Mouse (Mus musculus) spleen, adult 18-20 months (tissue): ENCODE results near the gene Ddn.
A peak's percentile ranks its signal among the peaks of the same experiment; 100 is the strongest.

Source experiments
- DNase-seq, 2 experiments: peaks; one replicate each; pipeline ENCODE4 v3.0.0; 2022; ENCODE audit warnings: mixed read lengths in 2 of 2

The Ddn gene

DNA sequence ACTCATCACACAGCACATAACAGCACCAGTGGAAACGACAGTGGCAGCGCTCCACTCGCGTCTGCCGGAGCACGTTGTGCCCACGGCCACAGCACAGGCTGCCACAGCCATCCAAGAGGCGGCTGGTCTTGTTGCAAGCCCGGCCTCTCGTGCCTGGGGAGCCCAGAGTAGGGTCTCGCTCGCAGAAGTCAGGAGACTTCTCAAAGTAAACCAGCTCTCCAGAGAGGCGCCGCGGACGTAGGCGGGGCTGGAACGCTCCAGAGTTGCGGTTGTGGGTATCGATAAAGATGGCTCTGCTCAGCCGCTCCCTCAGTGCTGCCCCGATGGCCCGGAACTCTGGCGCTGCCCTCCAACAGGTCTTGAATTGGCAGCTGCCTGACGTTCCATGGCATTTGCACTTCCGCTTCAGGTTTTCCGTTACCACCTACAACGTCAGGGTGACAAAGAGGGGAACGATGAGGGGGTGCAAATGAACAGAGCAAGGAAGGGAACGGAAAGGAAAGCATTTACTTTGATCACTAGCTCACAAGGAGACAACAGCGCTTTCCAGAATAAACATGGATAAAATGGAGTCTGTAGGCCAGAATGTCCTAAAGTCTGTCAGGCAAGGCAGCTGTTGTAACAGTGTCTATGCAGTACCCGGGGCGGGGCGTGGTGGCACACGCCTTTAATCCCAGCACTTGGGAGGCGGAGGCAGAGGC lies 36.6 kb downstream of the Ddn start:
- DNase-seq: peak in 1 of 2 experiments; percentile 48

GRCm38 (mm10) chr15:98771813-98772425 lies 37.4 kb downstream of the Ddn start:
- DNase-seq: no peak

- no peak for DNase-seq
Measured at GRCm38 (mm10) chr15:98768259-98768658, 41.0 kb downstream of the Ddn start.

- no peak for DNase-seq
Measured at GRCm38 (mm10) chr15:98765929-98766328, 43.4 kb downstream of the Ddn start.

GRCm38 (mm10) chr15:98762670-98763529 lies 46.4 kb downstream of the Ddn start, which contains the start of gene Arf3:
TSS of gene Arf3 (minus strand) at chr15:98763214.
- DNase-seq: peak; percentile 96 to 97

DNA sequence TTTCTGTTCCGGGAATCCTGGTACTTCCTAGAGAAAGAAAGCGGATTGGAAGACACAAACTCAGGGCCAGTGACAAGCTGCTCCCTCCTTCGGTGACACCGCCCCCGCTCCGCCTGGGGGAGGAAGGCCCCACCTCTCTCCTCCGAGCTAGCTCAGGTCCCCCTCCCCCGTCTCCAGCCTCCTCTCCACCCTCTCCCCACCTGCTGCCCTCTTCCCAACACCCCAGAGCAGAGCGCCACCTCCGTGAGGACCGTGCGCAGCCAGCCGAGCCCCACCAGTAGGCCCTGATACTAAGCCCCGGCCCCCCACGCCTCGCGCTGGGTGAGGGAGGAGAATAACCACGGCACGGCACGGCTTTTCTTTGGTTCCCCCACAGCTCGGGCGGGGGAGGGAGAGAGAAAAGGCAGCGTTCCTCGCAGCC lies 47.1 kb downstream of the Ddn start:
- DNase-seq: peak; percentile 50 to 60

- no peak for DNase-seq
Measured at GRCm38 (mm10) chr15:98754125-98754524, 55.2 kb downstream of the Ddn start.
